Mouse (Mus musculus): Measurements from ENCODE around the gene Fndc3b.

- TF ChIP-seq TAL1 (IDR thresholded peaks at IDR 0.05; ENCODE audit: low read length) (no peak), GATA1 (IDR thresholded peaks at IDR 0.05; ENCODE audit: low read length) (no peak)
These were observed 148.6 kb downstream of the Fndc3b start for GRCm38 (mm10) chr3:27562476-27562875.
